Mouse (Mus musculus) left cerebral cortex, adult 11 months (tissue): ENCODE data around the gene Acad8.

Experiments
- DNase-seq: peaks from one replicate; pipeline ENCODE4 v3.0.0; 2022; ENCODE audit warnings: low spot score

Gene Acad8

DNA sequence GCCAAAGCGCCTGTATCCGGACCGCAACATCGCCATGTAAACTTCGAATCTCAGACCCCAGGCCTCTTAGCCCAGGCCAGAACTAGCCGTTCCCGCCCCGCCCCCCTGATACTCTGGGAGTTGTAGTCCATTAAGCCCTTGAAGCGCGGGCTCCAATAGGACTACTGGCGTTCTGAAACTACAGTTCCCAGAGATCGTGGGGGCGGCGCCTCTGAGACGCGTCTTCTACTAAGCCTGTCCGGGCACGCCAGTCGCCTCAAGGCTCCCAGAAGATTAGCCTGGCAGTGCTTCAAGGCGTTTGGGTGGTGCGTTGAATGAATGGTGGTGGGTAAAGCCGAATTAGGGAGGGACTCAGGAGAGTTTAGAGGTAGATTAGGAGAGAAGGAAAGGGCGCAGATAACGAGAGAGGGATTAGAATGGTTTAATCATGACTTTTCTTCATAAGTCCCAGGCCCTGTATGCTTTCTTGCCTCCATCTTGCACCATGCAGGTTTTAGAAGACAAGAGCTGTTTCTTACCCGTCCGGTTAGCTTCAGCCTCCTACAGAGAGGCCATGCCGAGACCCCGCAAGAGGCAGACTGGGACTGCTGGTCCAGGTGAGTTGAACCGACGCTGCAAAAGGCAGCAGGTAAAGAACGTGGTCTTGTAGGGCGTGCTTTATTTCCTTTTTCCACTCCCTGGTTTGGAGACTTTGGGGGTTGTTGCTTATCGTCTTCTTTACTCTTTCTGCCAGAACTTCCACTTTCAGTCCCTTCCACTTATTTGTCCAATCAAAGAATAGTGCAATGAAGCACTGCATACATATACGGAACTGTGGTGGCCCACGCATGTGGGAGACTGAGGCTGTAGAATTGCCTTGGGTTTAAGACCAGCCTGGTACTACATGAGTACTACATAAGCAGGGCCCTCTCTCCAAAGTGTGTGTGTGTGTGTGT is at the start of gene Acad8, which contains the start of gene Thyn1:
Gene Acad8, minus strand, starts transcription at position 106 of the 935 bp plus-strand sequence.
Gene Thyn1, plus strand, starts transcription at position 250 of the 935 bp plus-strand sequence.
- peak; percentile 92 for DNase-seq

GRCm38 (mm10) chr9:27043892-27044291 is 44.5 kb upstream of the Acad8 start:
- no peak for DNase-seq

GRCm38 (mm10) chr9:27030763-27031100 is 31.4 kb upstream of the Acad8 start:
- DNase-seq = no peak

GRCm38 (mm10) chr9:27029828-27030762 is 30.7 kb upstream of the Acad8 start, which contains the start of the genes Vps26b and Ncapd3:
Vps26b (minus strand) TSS chr9:27030065.
Ncapd3 (plus strand) TSS chr9:27030175.
- peak; percentile 95 for DNase-seq

GRCm38 (mm10) chr9:27029022-27029827 is 29.9 kb upstream of the Acad8 start:
- peak; percentile 58 for DNase-seq

GRCm38 (mm10) chr9:27026708-27027107 is 27.3 kb upstream of the Acad8 start:
- DNase-seq = no peak

DNA sequence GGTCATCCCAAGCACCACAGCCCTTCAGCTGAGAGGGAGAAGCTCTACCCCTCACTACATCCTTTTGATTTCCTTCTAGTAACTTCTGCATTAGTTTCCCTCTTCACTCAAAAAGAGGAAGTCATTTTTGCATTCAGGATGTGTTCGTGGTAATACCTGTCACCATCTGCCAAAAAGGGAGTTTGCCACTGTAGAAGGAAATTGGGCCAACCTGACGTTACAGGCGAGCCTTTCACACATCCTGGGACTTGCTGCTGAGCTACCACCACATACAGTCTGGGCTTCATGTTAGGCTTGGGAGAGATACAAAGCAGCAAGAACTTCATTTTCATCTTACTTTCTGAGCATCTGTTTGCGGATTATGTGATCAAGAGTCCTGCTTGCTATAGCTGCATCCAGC is 24.3 kb upstream of the Acad8 start:
- DNase-seq = no peak

GRCm38 (mm10) chr9:27018961-27019360 is 19.6 kb upstream of the Acad8 start:
- DNase-seq = no peak

DNA sequence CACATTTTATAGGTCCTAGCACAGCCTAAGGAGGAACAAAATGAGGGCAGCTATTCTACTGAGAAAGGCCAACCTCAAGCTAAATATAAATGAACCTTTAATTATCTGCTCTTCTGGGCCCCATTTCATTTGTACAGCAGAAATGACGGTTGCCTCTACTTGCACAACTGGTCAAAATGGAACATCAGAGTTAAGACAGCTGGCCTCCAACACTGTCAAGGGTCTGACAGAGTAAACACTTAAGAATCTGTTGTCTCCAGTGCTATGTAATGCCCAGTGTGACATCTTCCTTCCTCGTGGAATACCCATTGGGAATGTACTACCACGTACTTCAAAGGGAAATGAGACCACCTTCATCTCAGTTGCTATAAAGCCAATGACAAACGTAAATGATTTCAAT is 12.2 kb upstream of the Acad8 start:
- DNase-seq = no peak

DNA sequence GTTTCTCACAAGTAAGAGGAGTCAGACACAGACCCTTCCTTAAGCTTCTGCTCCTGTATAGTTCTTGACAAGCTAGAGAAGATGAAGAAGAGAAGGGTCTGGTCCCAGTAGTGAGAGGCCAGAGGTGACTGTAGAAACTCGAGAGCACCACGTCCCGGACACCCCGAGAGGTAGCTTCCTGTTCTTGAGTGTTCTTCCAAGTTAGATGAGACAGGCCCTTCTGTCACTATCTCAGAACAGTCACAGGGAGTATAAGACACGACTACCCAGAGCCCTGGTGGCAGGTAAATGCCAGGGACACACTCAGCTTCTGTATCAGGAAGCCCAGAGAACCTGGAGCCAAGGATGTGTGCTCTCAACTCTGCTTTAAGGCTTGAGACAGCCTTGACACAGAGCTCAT is 9.9 kb upstream of the Acad8 start:
- DNase-seq = no peak

- no peak for DNase-seq
Observed at GRCm38 (mm10) chr9:27006866-27007265, 7.5 kb upstream of the Acad8 start.

GRCm38 (mm10) chr9:27005933-27006332 is 6.6 kb upstream of the Acad8 start:
- DNase-seq = no peak

DNA sequence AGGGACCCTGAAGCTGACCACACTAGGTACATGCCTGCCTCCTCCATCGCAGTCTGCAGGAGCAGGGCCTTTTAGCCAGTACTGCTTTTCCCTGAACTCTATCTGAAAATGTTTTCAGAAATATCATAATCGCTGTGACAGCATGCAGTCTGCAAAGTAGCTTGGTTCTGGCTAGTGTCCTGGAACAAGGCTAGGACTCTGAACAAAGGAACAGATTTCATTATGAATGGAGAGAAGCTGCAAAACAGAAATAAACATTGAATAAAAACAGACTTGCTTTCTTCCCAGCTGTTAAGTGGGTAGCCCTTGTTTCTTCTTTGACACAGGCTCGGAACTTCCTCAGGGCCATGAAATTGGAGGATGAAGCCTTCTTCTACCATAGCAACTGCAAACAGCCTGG is 5.9 kb upstream of the Acad8 start:
- no peak for DNase-seq

DNA sequence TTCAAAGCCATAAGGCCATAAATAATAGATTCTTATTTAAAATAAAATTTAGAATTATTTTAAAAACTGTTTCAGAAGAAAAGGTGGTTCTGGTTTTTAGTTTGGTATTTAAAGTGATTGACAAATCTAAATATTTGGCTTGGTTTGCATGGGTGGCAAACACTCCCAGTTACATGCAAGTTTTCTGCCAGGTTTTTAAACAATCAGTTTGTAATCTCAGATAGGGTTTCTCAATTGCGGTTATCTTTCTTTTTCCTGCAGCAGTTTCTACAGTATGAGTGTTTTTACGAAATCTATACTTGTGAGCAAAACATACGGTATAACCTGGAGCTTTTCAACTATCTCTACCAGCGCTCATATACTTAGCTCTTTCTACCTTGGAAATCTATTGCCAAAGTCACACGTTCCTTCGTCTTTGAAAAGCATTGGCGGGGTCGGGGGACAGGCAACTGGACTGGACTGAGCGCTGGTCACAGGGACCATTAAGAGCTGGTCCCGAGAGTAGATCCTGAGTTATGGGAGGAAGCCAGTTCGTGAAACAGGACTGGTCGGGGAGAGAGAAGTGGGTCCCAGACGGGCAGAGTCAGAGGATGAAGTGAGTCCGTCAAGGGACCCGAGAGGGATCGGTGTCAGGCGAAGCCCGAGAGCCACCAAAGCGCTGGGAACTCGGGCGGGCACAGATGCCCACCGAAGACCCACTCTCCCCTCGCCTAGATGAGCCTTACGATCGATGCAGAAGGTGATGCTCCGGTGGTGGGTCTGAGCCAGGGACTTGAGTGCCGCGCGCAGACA is 501 bp downstream of the Acad8 start:
- DNase-seq = no peak

GRCm38 (mm10) chr9:26997501-26997900 is 1.9 kb downstream of the Acad8 start:
- DNase-seq = no peak

- no peak for DNase-seq
Observed at GRCm38 (mm10) chr9:26997062-26997461, 2.3 kb downstream of the Acad8 start.

- DNase-seq = no peak
Observed at GRCm38 (mm10) chr9:26993900-26994299, 5.5 kb downstream of the Acad8 start.

- DNase-seq = no peak
Observed at GRCm38 (mm10) chr9:26993118-26993517, 6.2 kb downstream of the Acad8 start.

DNA sequence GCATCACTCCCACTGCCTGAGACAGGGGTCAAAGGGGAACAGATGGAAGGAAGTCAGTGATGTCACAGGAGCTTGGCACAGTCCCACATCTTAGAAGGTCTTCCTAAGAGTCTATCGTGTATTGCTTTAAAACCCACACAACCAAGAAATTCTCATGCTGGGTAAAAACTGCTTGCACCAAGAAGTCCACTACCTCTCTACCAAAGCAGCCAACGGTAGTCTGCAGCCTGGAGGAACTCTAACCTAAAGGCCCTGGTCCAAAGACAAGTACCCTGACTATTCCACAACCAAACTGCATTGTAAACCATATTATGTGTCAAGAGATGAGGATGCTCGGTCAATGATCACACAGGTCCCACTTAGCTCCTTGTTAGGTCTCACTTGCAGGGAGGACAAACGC is 9.2 kb downstream of the Acad8 start:
- DNase-seq = no peak

GRCm38 (mm10) chr9:26985668-26986277 is 13.6 kb downstream of the Acad8 start:
- DNase-seq = no peak
